Mouse (Mus musculus) stomach, postnatal 0 days (tissue): ENCODE results near the gene Nmrk2. TPM values are rescaled to one million over a fixed set of nuclear protein-coding genes. Genes with fewer than 3 reads are reported as not detected.

Source experiments
- ATAC-seq: fragments of 200-750 bp; cut with Nextera tagmentation; 2 replicates; pipeline ENCODE4 v1.8.0; 2017; ENCODE audit not compliant: low FRiP score, low TSS enrichment
- DNase-seq: peaks from one replicate; pipeline ENCODE4 v3.0.0-alpha.2; 2016; ENCODE audit warnings: low spot score
- H3K27ac ChIP-seq: fragments of 300-500 bp; sonication (generic); replicated peaks from 2 replicates; pipeline ENCODE4 v1.5.1; 2014; ENCODE audit warnings: mild to moderate bottlenecking, control low read depth
- H3K27me3 ChIP-seq: fragments of 300-500 bp; sonication (generic); 2 replicates; pipeline ENCODE4 v1.6.1; 2014; ENCODE audit warnings: low read length; ENCODE audit not compliant: control insufficient read depth, insufficient read depth
- H3K36me3 ChIP-seq: fragments of 300-500 bp; sonication (generic); 2 replicates; pipeline ENCODE4 v1.6.1; 2014; ENCODE audit warnings: low read length, mixed read lengths; ENCODE audit not compliant: control insufficient read depth, insufficient read depth
- H3K4me1 ChIP-seq: fragments of 300-500 bp; sonication (generic); replicated peaks from 2 replicates; pipeline ENCODE4 v1.6.1; 2014; ENCODE audit warnings: antibody characterized with exemption; ENCODE audit not compliant: control insufficient read depth, insufficient read depth
- H3K4me2 ChIP-seq: fragments of 300-500 bp; sonication (generic); replicated peaks from 2 replicates; pipeline ENCODE4 v1.6.1; 2014; ENCODE audit warnings: low read depth, mild to moderate bottlenecking, control low read depth, moderate library complexity
- H3K4me3 ChIP-seq: fragments of 300-500 bp; sonication (generic); 2 replicates; pipeline ENCODE4 v1.5.1; 2014; ENCODE audit warnings: low read depth, low read length, control low read depth
- H3K9ac ChIP-seq: fragments of 300-500 bp; sonication (generic); 2 replicates; pipeline ENCODE4 v1.6.1; 2014; ENCODE audit warnings: mild to moderate bottlenecking, low read length, control low read depth, mixed read lengths
- H3K9me3 ChIP-seq: fragments of 300-500 bp; sonication (generic); 2 replicates; pipeline ENCODE4 v1.6.1; 2016; ENCODE audit warnings: low read length; ENCODE audit not compliant: control insufficient read depth
- CTCF ChIP-seq: IDR thresholded peaks from 2 replicates; pipeline ENCODE4 v1.5.1; 2016; ENCODE audit warnings: antibody characterized with exemption, low read depth, mild to moderate bottlenecking, moderate library complexity
- EP300 ChIP-seq: optimal IDR thresholded peaks from 2 replicates; pipeline ENCODE3; 2016; ENCODE audit warnings: antibody characterized with exemption
- WGBS: fragments of 180-500 bp; shearing (Covaris S2); extraction: QIAGEN DNeasy Blood & Tissue Kit; methylation state at CpG from one replicate; pipeline ENCODE4 v1.1.7; 2014; 5-methylcytosine and 5-hydroxymethylcytosine counted together
- polyA plus RNA-seq: library from polyadenylated mRNA; unstranded; fragments of >200 nt; fragmentation: Nextera tagmentation; extraction: Ambion mirVana; gene quantifications from 2 replicates; pipeline ENCODE4 v1.2.1, GENCODE M21; 2015

Nmrk2 gene
- polyA plus RNA-seq, 1 experiment from 2014 or later: 0.07 TPM

GRCm38 (mm10) chr10:81168521-81169244, 33.2 kb downstream of the Nmrk2 start:
- Histone ChIP-seq H3K4me3 (peak overlapping the region; percentile 42), H3K27ac (peak overlapping the region; percentile 87), H3K4me2 (peak overlapping the region; percentile 75), H3K4me1 (no peaks in the 10 kb centered on the region), H3K27me3 (no peaks in the 10 kb centered on the region), H3K9me3 (no peaks in the 10 kb centered on the region), H3K36me3 (peaks cover 1% of the 10 kb centered on the region; the same call in 1 of the 2 replicates), H3K9ac (peak overlapping the region; percentile 55)
- ATAC-seq (peak; percentile 55), DNase-seq (peak; percentile 90)
- TF ChIP-seq CTCF (no peak), EP300 (no peak)
- under 1% methylated on average over 29 of the region's 29 CpGs for WGBS

- Histone ChIP-seq H3K4me1 (no peaks in the 10 kb centered on the region), H3K36me3 (peaks cover 7% of the 10 kb centered on the region; the same call in 1 of the 2 replicates), H3K4me2 (peak overlapping the region; percentile 75), H3K27me3 (no peaks in the 10 kb centered on the region), H3K4me3 (peak overlapping the region; percentile 42), H3K9me3 (no peaks in the 10 kb centered on the region), H3K27ac (peak overlapping the region; percentile 87), H3K9ac (0 out of 2 replicates have a peak overlapping the region, but pooled peaks have one; percentile 9)
- 8% methylated on average over 5 of the region's 5 CpGs for WGBS
- ATAC-seq: peak; percentile 48
- TF ChIP-seq EP300 (no peak), CTCF (no peak)
- DNase-seq: no peak
These were observed 33.8 kb downstream of the Nmrk2 start for GRCm38 (mm10) chr10:81168087-81168431.

DNA sequence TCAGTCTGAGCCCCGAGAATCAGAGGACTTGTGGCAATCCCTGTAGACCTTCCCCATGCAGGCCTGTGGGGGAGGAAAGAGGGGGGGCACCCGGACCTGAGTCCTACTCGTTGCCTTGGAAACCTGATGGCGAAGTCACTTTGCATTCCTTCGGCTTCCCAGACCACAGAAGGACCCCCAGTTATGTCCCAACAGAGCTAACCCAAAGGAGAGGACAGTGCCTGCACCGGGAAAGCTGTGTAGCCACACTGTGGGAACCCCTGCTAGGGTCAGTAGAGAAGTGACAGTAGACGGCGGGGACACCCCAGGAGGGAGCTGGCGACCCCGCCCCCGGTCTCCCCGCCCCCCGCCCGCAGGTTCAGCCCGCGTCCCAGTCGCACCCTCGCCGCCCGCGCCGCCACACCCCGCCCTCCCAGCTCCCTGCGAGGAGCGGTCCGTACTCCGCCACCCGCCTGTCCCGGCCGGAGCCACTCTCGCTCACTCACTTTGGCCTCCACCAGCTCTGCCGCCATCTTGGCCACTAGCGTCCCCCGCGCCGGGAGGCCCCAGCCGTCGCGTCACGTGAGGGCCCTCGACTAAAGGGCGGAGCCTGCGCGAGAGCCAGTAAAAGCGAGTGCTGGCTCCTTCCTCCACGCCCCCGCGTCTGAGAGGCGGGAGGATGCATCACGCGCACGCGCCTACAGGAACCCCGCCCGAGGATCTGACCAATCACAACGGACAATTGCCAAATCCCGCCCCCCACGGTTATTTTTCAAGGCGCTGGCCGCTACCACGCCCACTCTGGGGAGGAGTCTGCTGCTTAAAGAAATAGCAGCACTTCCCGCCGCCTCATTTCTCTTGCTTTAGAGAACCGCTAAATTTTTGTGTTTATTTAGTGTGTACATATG, 34.4 kb downstream of the Nmrk2 start, which contains the start of gene Pias4:
Gene Pias4 (minus strand): TSS at position 724 of the 887 bp plus-strand sequence.
- under 1% methylated on average over 49 of the region's 64 CpGs for WGBS
- Histone ChIP-seq H3K4me3 (peak within 1 kb of the TSS; percentile 91), H3K27me3 (no peaks in the 10 kb centered on the region), H3K4me2 (peak within 1 kb of the TSS; percentile 93), H3K9me3 (no peaks in the 10 kb centered on the region), H3K4me1 (no peaks in the 10 kb centered on the region), H3K9ac (peak within 1 kb of the TSS; percentile 88), H3K36me3 (peaks cover 11% of the 10 kb centered on the region; the same call in 1 of the 2 replicates), H3K27ac (peak within 1 kb of the TSS; percentile 87)
- DNase-seq (peak; percentile 100), ATAC-seq (peak; percentile 91)
- TF ChIP-seq CTCF (no peak), EP300 (no peak)

- no peaks in the 10 kb centered on the region for H3K4me1 ChIP-seq
- H3K9ac ChIP-seq: no peak overlapping the region
- ATAC-seq (no peak), DNase-seq (no peak)
- H3K27me3 ChIP-seq: no peaks in the 10 kb centered on the region
- no peak for TF ChIP-seq EP300
- no peak for TF ChIP-seq CTCF
- WGBS: 68% methylated on average over 8 of the region's 8 CpGs
- no peak overlapping the region for H3K4me3 ChIP-seq
- no peak overlapping the region for H3K27ac ChIP-seq
- H3K4me2 ChIP-seq: no peak overlapping the region
- H3K9me3 ChIP-seq: no peaks in the 10 kb centered on the region
- H3K36me3 ChIP-seq: peaks cover 11% of the 10 kb centered on the region; the same call in 1 of the 2 replicates
These were observed 36.7 kb downstream of the Nmrk2 start for GRCm38 (mm10) chr10:81165118-81165517.

GRCm38 (mm10) chr10:81162318-81162652, 39.6 kb downstream of the Nmrk2 start:
- Histone ChIP-seq H3K9ac (no peak overlapping the region), H3K27ac (no peak overlapping the region), H3K9me3 (no peaks in the 10 kb centered on the region), H3K27me3 (no peaks in the 10 kb centered on the region), H3K4me1 (no peaks in the 10 kb centered on the region), H3K36me3 (peaks cover 16% of the 10 kb centered on the region; the same call in 1 of the 2 replicates), H3K4me3 (no peak overlapping the region), H3K4me2 (no peak overlapping the region)
- no peak for TF ChIP-seq CTCF
- DNase-seq: no peak
- 64% methylated on average over 2 of the region's 2 CpGs for WGBS
- ATAC-seq: no peak
